Mouse (Mus musculus): ENCODE measurements at regions not wholly inside any gene's neighbourhood (a gene's known extent, or its start where the extent isn't known, plus 50 kb on each side); places are given as distances from the start of the nearest gene placed in this dataset.

- ATAC-seq (replicated peaks) = no peak
- Histone ChIP-seq H3K27me3 (no peaks in the 10 kb centered on the region), H3K27ac (replicated peaks) (no peak overlapping the region)
Measured at GRCm38 (mm10) chr2:148549618-148550017, 106.3 kb upstream of the Cd93 start.

DNA sequence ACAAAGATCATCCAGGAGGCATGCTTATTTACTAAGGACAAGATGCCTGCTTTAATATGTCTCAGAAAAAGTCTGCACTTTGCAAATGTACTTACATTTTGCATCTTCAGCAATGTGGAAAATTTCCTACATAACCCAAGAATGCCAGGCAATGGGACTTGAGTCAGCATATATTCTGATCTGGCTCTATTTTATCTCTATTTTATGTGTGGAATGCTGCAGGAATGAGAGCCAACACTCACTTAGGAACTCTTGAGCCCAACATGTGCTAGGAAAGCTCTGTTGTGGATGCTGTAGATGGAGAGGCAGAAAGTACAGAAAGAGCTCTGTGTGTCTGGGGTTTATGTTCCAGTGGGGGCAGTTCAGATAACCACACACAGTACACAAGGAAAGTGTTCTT lies 99.0 kb upstream of the Cd93 start:
- ATAC-seq (replicated peaks) = no peak
- H3K4me3 ChIP-seq = no peak overlapping the region
- H3K27me3 ChIP-seq = no peaks in the 10 kb centered on the region
- no peaks in the 10 kb centered on the region for H3K9me3 ChIP-seq
- no peak overlapping the region for H3K9ac ChIP-seq (replicated peaks)
- no peaks in the 10 kb centered on the region for H3K4me1 ChIP-seq
- no peak overlapping the region for H3K4me2 ChIP-seq (replicated peaks)
- H3K36me3 ChIP-seq = no peaks in the 10 kb centered on the region
- no peak overlapping the region for H3K27ac ChIP-seq (replicated peaks)

More at GRCm38 (mm10) chr2:148549618-148550017, 106.3 kb upstream of the Cd93 start:
- no peaks in the 10 kb centered on the region for H3K4me1 ChIP-seq
- no peak overlapping the region for H3K9ac ChIP-seq (replicated peaks)
- 87% methylated on average over 1 of the region's 1 CpGs for WGBS
- H3K9me3 ChIP-seq = no peaks in the 10 kb centered on the region
- H3K4me3 ChIP-seq = no peak overlapping the region
- H3K4me2 ChIP-seq (replicated peaks) = no peak overlapping the region
- no peaks in the 10 kb centered on the region for H3K36me3 ChIP-seq

DNA sequence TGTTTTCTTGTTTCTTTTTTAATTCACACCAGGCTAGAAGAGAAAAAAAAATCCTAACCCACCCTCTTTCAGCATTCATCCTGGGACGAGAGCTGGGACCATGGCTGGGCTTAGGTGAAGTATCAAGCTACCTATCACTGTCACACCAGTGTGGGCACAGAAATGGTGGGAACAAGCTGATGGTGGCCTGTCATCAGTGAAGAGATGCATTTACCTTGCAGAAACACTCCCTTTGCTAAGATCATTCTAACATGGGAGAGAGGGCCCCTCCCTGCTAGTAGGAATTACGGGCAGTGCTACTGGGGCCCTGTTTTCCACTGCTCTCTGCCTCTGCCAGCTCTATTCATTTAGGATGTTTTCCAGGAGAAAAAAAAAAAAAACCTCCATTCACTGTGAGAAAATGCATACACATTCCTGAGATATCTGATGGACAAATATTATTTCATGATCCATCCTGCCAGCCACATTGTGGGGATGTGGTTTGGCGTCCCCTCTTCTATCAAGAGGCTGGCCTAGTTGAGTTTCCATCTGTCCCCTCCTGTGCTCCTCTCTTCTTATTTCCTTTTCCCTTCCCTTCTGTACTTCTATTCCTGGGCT lies 94.6 kb upstream of the Cd93 start:
- ATAC-seq (replicated peaks) = no peak
- no peaks in the 10 kb centered on the region for H3K4me1 ChIP-seq
- no peak overlapping the region for H3K4me2 ChIP-seq (replicated peaks)
- no peaks in the 10 kb centered on the region for H3K27me3 ChIP-seq
- 73% methylated on average over 3 of the region's 3 CpGs for WGBS
- H3K9ac ChIP-seq (replicated peaks) = no peak overlapping the region
- H3K27ac ChIP-seq (replicated peaks) = no peak overlapping the region
- H3K4me3 ChIP-seq = no peak overlapping the region
- H3K36me3 ChIP-seq = no peaks in the 10 kb centered on the region
- no peaks in the 10 kb centered on the region for H3K9me3 ChIP-seq

DNA sequence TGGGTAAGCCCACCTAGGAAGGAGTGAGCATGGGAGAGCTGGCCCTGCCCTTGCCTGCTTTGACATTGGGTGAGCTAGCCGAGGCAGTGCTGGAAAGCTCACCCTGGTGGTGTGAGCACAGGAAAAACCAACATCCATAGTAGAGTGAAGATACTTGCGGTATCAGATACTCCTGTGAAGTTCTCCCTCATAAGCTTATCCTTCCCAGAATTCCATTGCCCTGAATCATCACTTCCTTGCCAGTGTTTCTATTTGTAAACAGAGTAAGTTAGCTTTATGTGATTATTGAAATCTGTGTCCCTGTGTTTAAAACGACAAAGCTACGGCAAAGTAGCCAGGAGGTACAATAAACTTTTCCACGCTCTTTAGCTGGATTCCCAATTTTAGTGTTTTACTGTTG lies 93.9 kb upstream of the Cd93 start:
- H3K9me3 ChIP-seq = no peaks in the 10 kb centered on the region
- no peaks in the 10 kb centered on the region for H3K4me1 ChIP-seq
- 89% methylated on average over 5 of the region's 5 CpGs for WGBS
- H3K36me3 ChIP-seq = no peaks in the 10 kb centered on the region
- H3K27me3 ChIP-seq = no peaks in the 10 kb centered on the region
- ATAC-seq (replicated peaks) = no peak
- H3K9ac ChIP-seq (replicated peaks) = no peak overlapping the region
- H3K4me3 ChIP-seq = no peak overlapping the region
- no peak overlapping the region for H3K4me2 ChIP-seq (replicated peaks)
- no peak overlapping the region for H3K27ac ChIP-seq (replicated peaks)

DNA sequence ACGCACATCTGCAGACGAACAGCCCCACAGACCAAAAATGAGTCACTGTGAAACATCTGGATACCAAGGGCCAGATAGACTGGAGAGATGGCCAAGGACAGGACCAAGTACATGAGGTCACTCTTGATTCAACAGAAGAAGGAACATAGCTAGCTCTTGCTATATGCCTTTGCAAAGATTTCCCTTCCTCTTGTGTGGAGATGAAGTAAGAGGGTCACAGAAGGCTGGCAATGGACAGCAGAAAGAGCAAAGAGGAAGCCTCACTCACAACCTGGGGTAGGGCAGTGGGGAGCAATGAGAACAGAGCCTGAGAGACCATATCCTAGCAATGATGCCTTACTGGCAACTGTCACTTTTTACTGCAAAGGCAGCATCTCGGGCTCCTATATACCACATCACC lies 93.2 kb upstream of the Cd93 start:
- Histone ChIP-seq H3K4me2 (replicated peaks) (no peak overlapping the region), H3K27ac (replicated peaks) (no peak overlapping the region), H3K4me3 (no peak overlapping the region), H3K36me3 (no peaks in the 10 kb centered on the region), H3K9me3 (no peaks in the 10 kb centered on the region), H3K9ac (replicated peaks) (no peak overlapping the region), H3K4me1 (no peaks in the 10 kb centered on the region), H3K27me3 (no peaks in the 10 kb centered on the region)
- WGBS = 89% methylated on average over 3 of the region's 3 CpGs
- ATAC-seq (replicated peaks) = no peak

- no peak for ATAC-seq (replicated peaks)
- Histone ChIP-seq H3K4me1 (no peaks in the 10 kb centered on the region), H3K9me3 (no peaks in the 10 kb centered on the region), H3K4me3 (no peak overlapping the region), H3K9ac (replicated peaks) (no peak overlapping the region), H3K27ac (replicated peaks) (no peak overlapping the region), H3K4me2 (replicated peaks) (no peak overlapping the region), H3K27me3 (no peaks in the 10 kb centered on the region), H3K36me3 (no peaks in the 10 kb centered on the region)
- 51% methylated on average over 5 of the region's 5 CpGs for WGBS
Measured at GRCm38 (mm10) chr2:148535562-148536180, 92.3 kb upstream of the Cd93 start.

GRCm38 (mm10) chr2:148532051-148532450 lies 88.7 kb upstream of the Cd93 start:
- no peak overlapping the region for H3K9ac ChIP-seq (replicated peaks)
- H3K4me2 ChIP-seq (replicated peaks) = no peak overlapping the region
- WGBS = 64% methylated on average over 4 of the region's 4 CpGs
- ATAC-seq (replicated peaks) = no peak
- H3K9me3 ChIP-seq = no peaks in the 10 kb centered on the region
- no peak overlapping the region for H3K4me3 ChIP-seq
- H3K27me3 ChIP-seq = no peaks in the 10 kb centered on the region
- no peaks in the 10 kb centered on the region for H3K36me3 ChIP-seq
- no peaks in the 10 kb centered on the region for H3K4me1 ChIP-seq
- H3K27ac ChIP-seq (replicated peaks) = no peak overlapping the region

- Histone ChIP-seq H3K4me1 (no peaks in the 10 kb centered on the region), H3K36me3 (no peaks in the 10 kb centered on the region), H3K4me3 (no peak overlapping the region), H3K9ac (replicated peaks) (no peak overlapping the region), H3K27ac (replicated peaks) (no peak overlapping the region), H3K9me3 (no peaks in the 10 kb centered on the region), H3K4me2 (replicated peaks) (no peak overlapping the region), H3K27me3 (no peaks in the 10 kb centered on the region)
- no peak for ATAC-seq (replicated peaks)
- 85% methylated on average over 4 of the region's 4 CpGs for WGBS
Measured at GRCm38 (mm10) chr2:148530546-148530945, 87.2 kb upstream of the Cd93 start.

GRCm38 (mm10) chr2:148529900-148530299 lies 86.5 kb upstream of the Cd93 start:
- H3K4me3 ChIP-seq = no peak overlapping the region
- H3K27me3 ChIP-seq = no peaks in the 10 kb centered on the region
- no peak overlapping the region for H3K9ac ChIP-seq (replicated peaks)
- no peak for ATAC-seq (replicated peaks)
- 77% methylated on average over 2 of the region's 2 CpGs for WGBS
- no peaks in the 10 kb centered on the region for H3K4me1 ChIP-seq
- H3K27ac ChIP-seq (replicated peaks) = no peak overlapping the region
- H3K36me3 ChIP-seq = no peaks in the 10 kb centered on the region
- no peaks in the 10 kb centered on the region for H3K9me3 ChIP-seq
- no peak overlapping the region for H3K4me2 ChIP-seq (replicated peaks)

DNA sequence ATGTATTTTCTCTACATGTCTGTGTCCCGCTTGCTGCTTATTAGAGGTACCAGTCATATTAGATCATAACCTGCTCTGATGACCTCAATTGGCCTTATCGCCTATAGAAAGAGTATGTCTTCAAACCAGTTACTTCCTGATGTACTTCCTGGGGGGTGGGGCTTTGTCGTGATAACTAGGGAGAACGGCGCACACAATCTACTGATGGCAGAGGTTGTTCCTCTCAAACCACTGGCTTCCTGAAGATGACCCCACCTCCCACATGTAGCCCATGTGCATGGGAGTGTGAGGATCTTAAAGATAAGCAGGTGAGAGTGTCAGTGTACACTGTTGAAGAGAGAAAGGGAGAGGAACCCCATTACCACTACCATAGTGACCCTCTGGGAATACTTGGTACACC lies 84.4 kb upstream of the Cd93 start:
- WGBS = 95% methylated on average over 5 of the region's 5 CpGs
- no peak overlapping the region for H3K27ac ChIP-seq (replicated peaks)
- no peak overlapping the region for H3K4me2 ChIP-seq (replicated peaks)
- H3K9me3 ChIP-seq = no peaks in the 10 kb centered on the region
- no peaks in the 10 kb centered on the region for H3K4me1 ChIP-seq
- H3K36me3 ChIP-seq = no peaks in the 10 kb centered on the region
- H3K4me3 ChIP-seq = no peak overlapping the region
- H3K27me3 ChIP-seq = no peaks in the 10 kb centered on the region
- no peak for ATAC-seq (replicated peaks)
- H3K9ac ChIP-seq (replicated peaks) = no peak overlapping the region

GRCm38 (mm10) chr2:148525496-148525895 lies 82.1 kb upstream of the Cd93 start:
- Histone ChIP-seq H3K9me3 (no peaks in the 10 kb centered on the region), H3K36me3 (no peaks in the 10 kb centered on the region), H3K4me3 (no peak overlapping the region), H3K27ac (replicated peaks) (no peak overlapping the region), H3K9ac (replicated peaks) (no peak overlapping the region), H3K27me3 (no peaks in the 10 kb centered on the region), H3K4me1 (no peaks in the 10 kb centered on the region), H3K4me2 (replicated peaks) (no peak overlapping the region)
- WGBS = 86% methylated on average over 6 of the region's 6 CpGs
- ATAC-seq (replicated peaks) = no peak

DNA sequence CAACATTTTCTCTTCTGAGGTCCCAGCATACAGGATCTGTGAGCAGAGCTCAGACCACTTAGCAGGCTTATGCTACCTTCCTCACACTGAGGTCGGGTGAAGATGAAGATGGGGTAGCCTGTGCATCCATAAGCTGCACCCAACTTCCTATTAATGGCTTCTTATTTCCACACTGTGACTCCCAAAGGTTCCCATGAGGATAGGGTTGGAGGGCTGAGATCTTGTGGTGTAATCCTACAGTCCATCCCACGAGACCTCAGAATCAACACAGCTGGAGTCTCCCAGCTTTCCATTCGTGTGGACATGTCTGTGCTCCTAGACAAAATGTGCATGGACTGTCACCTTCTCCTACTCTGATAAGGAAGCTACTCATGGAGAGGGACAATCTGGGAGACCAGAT lies 80.0 kb upstream of the Cd93 start:
- Histone ChIP-seq H3K4me2 (replicated peaks) (no peak overlapping the region), H3K36me3 (no peaks in the 10 kb centered on the region), H3K4me3 (no peak overlapping the region), H3K4me1 (no peaks in the 10 kb centered on the region), H3K27me3 (no peaks in the 10 kb centered on the region), H3K27ac (replicated peaks) (no peak overlapping the region), H3K9me3 (no peaks in the 10 kb centered on the region), H3K9ac (replicated peaks) (no peak overlapping the region)
- ATAC-seq (replicated peaks) = no peak
- WGBS = 80% methylated on average over 3 of the region's 3 CpGs

GRCm38 (mm10) chr2:148522936-148523335 lies 79.6 kb upstream of the Cd93 start:
- WGBS = 92% methylated on average over 2 of the region's 2 CpGs
- H3K9ac ChIP-seq (replicated peaks) = no peak overlapping the region
- no peak overlapping the region for H3K4me2 ChIP-seq (replicated peaks)
- no peak overlapping the region for H3K4me3 ChIP-seq
- H3K27me3 ChIP-seq = no peaks in the 10 kb centered on the region
- no peaks in the 10 kb centered on the region for H3K36me3 ChIP-seq
- H3K27ac ChIP-seq (replicated peaks) = no peak overlapping the region
- no peak for ATAC-seq (replicated peaks)
- H3K4me1 ChIP-seq = no peaks in the 10 kb centered on the region
- H3K9me3 ChIP-seq = no peaks in the 10 kb centered on the region
